Mouse (Mus musculus) bone marrow macrophage, adult 2 months (primary cell): ENCODE measurements around the gene Tgm3. TPM values are rescaled to one million over a fixed set of nuclear protein-coding genes. Genes with fewer than 3 reads are reported as not detected.
A peak's percentile ranks its signal among the peaks of the same experiment; 100 is the strongest.

ENCODE experiments used
- H3K27ac ChIP-seq: 2 replicates; pipeline ENCODE4 v1.5.1; 2012; ENCODE audit warnings: low read depth, low read length; ENCODE audit not compliant: insufficient read depth
- H3K4me1 ChIP-seq: 2 replicates; pipeline ENCODE4 v1.6.1; 2012; ENCODE audit warnings: low read length; ENCODE audit not compliant: control insufficient read depth, insufficient read depth
- H3K4me3 ChIP-seq: 2 replicates; pipeline ENCODE4 v1.5.1; 2012; ENCODE audit warnings: mild to moderate bottlenecking, low read length, moderate library complexity; ENCODE audit not compliant: insufficient read depth
- CTCF ChIP-seq: IDR thresholded peaks from 2 replicates; pipeline ENCODE4 v1.5.1; 2012; ENCODE audit warnings: low read depth, mild to moderate bottlenecking, low read length, moderate library complexity
- POLR2A ChIP-seq: IDR thresholded peaks from 2 replicates; pipeline ENCODE4 v1.6.1; 2012; ENCODE audit warnings: mild to moderate bottlenecking, low read depth, low read length, borderline replicate concordance
- polyA plus RNA-seq: library from polyadenylated mRNA; stranded (reverse); fragments of >200 nt; gene quantifications from 2 replicates; pipeline ENCODE4 v1.2.4, GENCODE M21; 2012; ENCODE audit not compliant: missing spikeins, insufficient read depth, insufficient read length

The Tgm3 gene
- polyA plus RNA-seq, 1 experiment = not detected

DNA sequence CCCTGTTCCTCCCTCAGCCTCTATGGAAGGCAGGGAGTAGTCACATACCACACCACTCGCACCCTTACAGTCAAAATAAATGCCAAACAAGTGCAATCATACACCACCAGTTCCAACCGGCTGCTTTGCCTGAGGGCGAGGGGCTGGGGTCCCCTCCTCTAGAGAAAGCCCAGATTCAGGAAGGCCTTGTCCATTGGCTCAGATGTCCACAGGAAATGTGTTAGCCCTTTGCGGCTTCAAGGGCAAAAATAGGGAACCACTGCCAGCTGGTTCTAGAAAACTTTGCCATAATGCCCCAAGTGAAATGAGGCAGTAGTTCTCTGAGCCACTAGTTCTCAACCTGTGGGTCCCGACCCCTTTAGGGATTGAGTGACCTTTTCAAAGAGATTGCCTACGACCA lies 36.6 kb downstream of the Tgm3 start:
- Histone ChIP-seq H3K4me3 (no peak overlapping the region), H3K4me1 (peaks cover 24% of the 10 kb centered on the region), H3K27ac (peak overlapping the region; percentile 41)
- TF ChIP-seq CTCF (no peak), POLR2A (no peak)

DNA sequence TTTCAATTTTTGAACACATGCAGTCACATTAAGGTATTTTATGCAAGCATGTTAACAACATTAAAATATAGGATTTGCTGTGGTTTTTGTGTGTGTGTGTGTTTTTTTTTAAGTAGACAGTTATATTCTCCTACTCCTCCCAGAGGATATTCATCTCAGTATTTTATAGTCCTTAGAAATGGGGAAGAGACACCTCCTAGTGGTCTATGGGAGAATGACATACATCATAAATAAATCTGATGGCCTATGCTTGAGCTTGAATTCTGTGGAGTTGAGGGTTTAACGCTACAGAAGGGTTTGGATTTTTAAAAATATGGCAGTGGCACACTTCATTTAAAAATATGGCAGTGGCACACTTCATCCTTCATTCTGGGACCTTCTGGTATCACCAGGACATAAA lies 46.0 kb downstream of the Tgm3 start:
- no peak for TF ChIP-seq CTCF
- no peak for TF ChIP-seq POLR2A
- Histone ChIP-seq H3K4me1 (no peaks in the 10 kb centered on the region), H3K4me3 (no peak overlapping the region), H3K27ac (no peak overlapping the region)

DNA sequence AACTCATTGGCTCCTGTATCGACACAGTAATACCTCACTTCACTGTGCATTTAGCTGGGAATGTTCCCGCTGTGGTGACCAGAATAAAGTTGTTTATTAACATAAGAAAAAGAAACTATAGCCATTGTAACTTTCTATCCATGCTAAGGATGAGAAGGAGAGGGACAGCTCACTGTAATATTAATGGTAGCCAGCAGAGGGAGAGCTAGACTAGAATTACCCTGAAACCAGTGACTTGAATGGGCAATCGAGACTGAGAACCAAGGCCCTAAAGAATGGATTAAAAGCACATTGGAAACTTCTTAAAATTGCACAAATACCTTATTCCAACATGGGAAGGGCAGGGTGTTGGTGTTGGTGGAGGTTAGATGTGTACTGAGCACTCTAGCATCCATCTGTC lies 56.1 kb downstream of the Tgm3 start:
- no peak overlapping the region for H3K27ac ChIP-seq
- H3K4me3 ChIP-seq = no peak overlapping the region
- no peak for TF ChIP-seq CTCF
- TF ChIP-seq POLR2A = no peak
- no peaks in the 10 kb centered on the region for H3K4me1 ChIP-seq

- no peak for TF ChIP-seq CTCF
- no peak for TF ChIP-seq POLR2A
- no peak overlapping the region for H3K27ac ChIP-seq
- H3K4me1 ChIP-seq = no peaks in the 10 kb centered on the region
- H3K4me3 ChIP-seq = no peak overlapping the region
These were observed 58.2 kb downstream of the Tgm3 start for GRCm38 (mm10) chr2:130070396-130070795.

Other genes starting within 250 kb of the Tgm3 start
- 18.0 and 18.8 TPM in 2 replicates for gene Stk35, start 211.8 kb upstream of the Tgm3 start, polyA plus RNA-seq
- not detected in 2 replicates for gene Tgm6, start 100.1 kb downstream of the Tgm3 start, polyA plus RNA-seq
- gene Snrpb, start 167.1 kb downstream of the Tgm3 start, polyA plus RNA-seq = 154 and 166 TPM in 2 replicates
- gene Tmc2, start 182.8 kb downstream of the Tgm3 start, polyA plus RNA-seq = not detected in 2 replicates